Mouse (Mus musculus): Measurements from ENCODE around the gene Zfp524. TPM values are rescaled to one million over a fixed set of nuclear protein-coding genes. Genes with fewer than 3 reads are reported as not detected.
A peak's percentile ranks its signal among the peaks of the same experiment; 100 is the strongest.
"Not testable (repeated sequence)": the region's sequence is repeated elsewhere in the genome, so short reads cannot be mapped to it uniquely, and the experiment has no call there.

Zfp524 gene
- total RNA-seq, 2 experiments from 2014 or later, result 5.3 to 6.7 TPM

- DNase-seq (ENCODE audit: low spot score in 2 of 2), result no peak
- intact Hi-C loops (cut with DNase I), result no loop called here
Observed at GRCm38 (mm10) chr7:5012681-5013513, 1.3 kb upstream of the Zfp524 start.

- intact Hi-C loops (cut with DNase I), result loop anchor here (5.0 kb wide), 1 partner anchor 42 kb away; no protein-coding TSS in a partner anchor
- peak; percentile 90 to 96 for DNase-seq (ENCODE audit: low spot score in 2 of 2)
Observed at GRCm38 (mm10) chr7:5015118-5016001, 1.1 kb downstream of the Zfp524 start, which contains the start of gene Gm44973. Gm44973 (plus strand) TSS chr7:5015496.

- DNase-seq (ENCODE audit: low spot score in 2 of 2), result no peak
- intact Hi-C loops (cut with DNase I), result loop anchor here (5.0 kb wide), 1 partner anchor 41 kb away; no protein-coding TSS in a partner anchor
Observed at GRCm38 (mm10) chr7:5016057-5016456, 1.8 kb downstream of the Zfp524 start.

GRCm38 (mm10) chr7:5016920-5017319, 2.7 kb downstream of the Zfp524 start:
- intact Hi-C loops (cut with DNase I), result loop anchor here (5.0 kb wide), 1 partner anchor 40 kb away; no protein-coding TSS in a partner anchor

GRCm38 (mm10) chr7:5017352-5017751, 3.1 kb downstream of the Zfp524 start:
- intact Hi-C loops (cut with DNase I), result loop anchor here (5.0 kb wide), 1 partner anchor 40 kb away; no protein-coding TSS in a partner anchor
- DNase-seq (ENCODE audit: low spot score in 2 of 2), result no peak

More at GRCm38 (mm10) chr7:5016920-5017319, 2.7 kb downstream of the Zfp524 start:
- no peak for DNase-seq (ENCODE audit: low spot score in 2 of 2)

GRCm38 (mm10) chr7:5017931-5018330, 3.7 kb downstream of the Zfp524 start:
- no peak for DNase-seq (ENCODE audit: low spot score in 2 of 2)

GRCm38 (mm10) chr7:5019576-5019975, 5.4 kb downstream of the Zfp524 start:
- intact Hi-C loops (cut with DNase I), result loop anchor here (5.0 kb wide), 1 partner anchor 38 kb away; no protein-coding TSS in a partner anchor

More at GRCm38 (mm10) chr7:5017931-5018330, 3.7 kb downstream of the Zfp524 start:
- intact Hi-C loops (cut with DNase I), result loop anchor here (5.0 kb wide), 1 partner anchor 39 kb away; no protein-coding TSS in a partner anchor

GRCm38 (mm10) chr7:5020000-5020681, 5.9 kb downstream of the Zfp524 start, which contains the start of the genes Zfp865 and Ccdc106:
Zfp865 (plus strand) TSS chr7:5020376.
Ccdc106 (plus strand) TSS chr7:5020553.
- intact Hi-C loops (cut with DNase I), result loop anchor here (5.0 kb wide), 1 partner anchor 37 kb away; no protein-coding TSS in a partner anchor
- peak; percentile 99 to 100 for DNase-seq (ENCODE audit: low spot score in 2 of 2)

More at GRCm38 (mm10) chr7:5019576-5019975, 5.4 kb downstream of the Zfp524 start:
- not testable (repeated sequence) for DNase-seq (ENCODE audit: low spot score in 2 of 2)

GRCm38 (mm10) chr7:5020685-5021084, 6.5 kb downstream of the Zfp524 start:
- intact Hi-C loops (cut with DNase I), result no loop called here

GRCm38 (mm10) chr7:5021197-5021596, 7.0 kb downstream of the Zfp524 start:
- intact Hi-C loops (cut with DNase I), result no loop called here
- no peak for DNase-seq (ENCODE audit: low spot score in 2 of 2)

More at GRCm38 (mm10) chr7:5020685-5021084, 6.5 kb downstream of the Zfp524 start:
- no peak for DNase-seq (ENCODE audit: low spot score in 2 of 2)

- DNase-seq (ENCODE audit: low spot score in 2 of 2), result no peak
- intact Hi-C loops (cut with DNase I), result no loop called here
Observed at GRCm38 (mm10) chr7:5029543-5029942, 15.3 kb downstream of the Zfp524 start.

GRCm38 (mm10) chr7:5029946-5030345, 15.7 kb downstream of the Zfp524 start:
- no peak for DNase-seq (ENCODE audit: low spot score in 2 of 2)
- intact Hi-C loops (cut with DNase I), result no loop called here

GRCm38 (mm10) chr7:5030554-5031275, 16.5 kb downstream of the Zfp524 start:
- intact Hi-C loops (cut with DNase I), result no loop called here
- DNase-seq (ENCODE audit: low spot score in 2 of 2), result no peak

- no peak for DNase-seq (ENCODE audit: low spot score in 2 of 2)
- intact Hi-C loops (cut with DNase I), result no loop called here
Observed at GRCm38 (mm10) chr7:5031496-5031895, 17.3 kb downstream of the Zfp524 start.

GRCm38 (mm10) chr7:5033818-5034217, 19.6 kb downstream of the Zfp524 start, which contains the start of gene 4632433K11Rik:
4632433K11Rik (plus strand) TSS chr7:5034118.
- intact Hi-C loops (cut with DNase I), result no loop called here
- no peak for DNase-seq (ENCODE audit: low spot score in 2 of 2)

GRCm38 (mm10) chr7:5035628-5036027, 21.4 kb downstream of the Zfp524 start:
- no peak for DNase-seq (ENCODE audit: low spot score in 2 of 2)
- intact Hi-C loops (cut with DNase I), result no loop called here

- intact Hi-C loops (cut with DNase I), result no loop called here
- DNase-seq (ENCODE audit: low spot score in 2 of 2), result no peak
Observed at GRCm38 (mm10) chr7:5036136-5036535, 21.9 kb downstream of the Zfp524 start.

GRCm38 (mm10) chr7:5037026-5037425, 22.8 kb downstream of the Zfp524 start:
- DNase-seq (ENCODE audit: low spot score in 2 of 2), result no peak

More at GRCm38 (mm10) chr7:5037026-5037425, 22.8 kb downstream of the Zfp524 start:
- intact Hi-C loops (cut with DNase I), result no loop called here
